Mouse (Mus musculus) liver, embryonic 14 days (tissue): ENCODE results near the gene Layn. TPM values are rescaled to one million over a fixed set of nuclear protein-coding genes. Genes with fewer than 3 reads are reported as not detected.

Source experiments
- polyA plus RNA-seq: library from polyadenylated mRNA; depleted of rRNA; stranded (reverse); fragments of >200 nt; gene quantifications from 2 replicates; pipeline ENCODE4 v1.2.3, GENCODE M21; 2012; rRNA removed

Layn gene
- 0.50 and 0.69 TPM in 2 replicates for polyA plus RNA-seq

GRCm38 (mm10) chr9:51076979-51077315, at the start of gene Layn:
Gene Layn, minus strand, starts transcription at chr9:51077094.

GRCm38 (mm10) chr9:51101756-51102425, 25.0 kb upstream of the Layn start, which contains the start of gene 4833427G06Rik:
Gene 4833427G06Rik, minus strand, starts transcription at chr9:51102078.

GRCm38 (mm10) chr9:51060601-51061000, 16.3 kb downstream of the Layn start, which contains the start of gene Btg4:
Gene Btg4, plus strand, starts transcription at chr9:51060901.

GRCm38 (mm10) chr9:51008841-51009655, 67.8 kb downstream of the Layn start, which contains the start of gene Sik2:
Gene Sik2, minus strand, starts transcription at chr9:51009073.

Other genes with a start within 250 kb of the Layn start
- gene Ppp2r1b, start 231.8 kb downstream of the Layn start, polyA plus RNA-seq = 23.1 and 32.1 TPM in 2 replicates
- gene Sik2, start 68.0 kb downstream of the Layn start, polyA plus RNA-seq = 6.7 and 7.8 TPM in 2 replicates
- gene Btg4, start 16.2 kb downstream of the Layn start, polyA plus RNA-seq = 0.02 TPM in 1 of 2 replicates, not detected in the other
- gene 4833427G06Rik, start 25.0 kb upstream of the Layn start, polyA plus RNA-seq = not detected in 2 replicates
- gene Gm32742, start 88.4 kb upstream of the Layn start, polyA plus RNA-seq = 0.01 TPM in 2 replicates
- 0.32 and 0.45 TPM in 2 replicates for gene Pou2af1, start 136.6 kb upstream of the Layn start, polyA plus RNA-seq
- 0.10 and 0.16 TPM in 2 replicates for gene Colca2, start 201.5 kb upstream of the Layn start, polyA plus RNA-seq